Mouse (Mus musculus) kidney, adult 2 months (tissue): Measurements from ENCODE around the gene Ccdc85c.

Experiments used
- CTCF ChIP-seq: fragments of 200-500 bp; conservative IDR thresholded peaks from 2 replicates; pipeline ENCODE4 v1.5.1; 2011; ENCODE audit warnings: low read depth, mild to moderate bottlenecking, control low read depth, low read length, moderate library complexity, mixed read lengths; ENCODE audit not compliant: insufficient read depth, insufficient read length
- POLR2A ChIP-seq: fragments of 200-500 bp; IDR thresholded peaks from one replicate; pipeline ENCODE4 v1.6.1; 2011; ENCODE audit warnings: low read depth, low read length, control low read depth

- TF ChIP-seq CTCF, result no peak
- TF ChIP-seq POLR2A, result no peak
Observed at GRCm38 (mm10) chr12:108242243-108242745, 32.9 kb downstream of the Ccdc85c start.
